ENCODE assay signal across 8 mouse cellular contexts in the genomic region with DNA sequence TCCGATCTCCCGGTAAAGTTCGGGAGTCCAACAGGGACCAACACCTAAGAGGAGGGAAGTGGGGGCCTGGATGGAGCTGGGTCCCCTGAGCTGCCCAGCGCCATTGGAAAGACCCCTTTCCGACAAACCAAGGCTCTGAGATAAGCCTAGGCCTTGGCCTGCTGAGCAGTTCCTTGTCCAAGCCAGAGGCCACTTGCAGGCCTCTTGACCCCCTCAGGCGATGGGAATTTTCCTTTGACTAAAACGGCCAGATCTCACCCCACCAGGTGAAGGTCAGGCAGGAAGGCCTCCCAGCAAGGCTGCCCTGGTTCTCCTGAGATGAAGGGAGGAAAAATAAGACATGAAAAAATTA. TPM values are rescaled to one million over a fixed set of nuclear protein-coding genes. Genes with fewer than 3 reads are reported as not detected.
A peak's percentile ranks its signal among the peaks of the same experiment; 100 is the strongest.
DNase-seq lines count a peak whose midpoint lies in the region; ATAC-seq and TF ChIP-seq lines count a peak whose summit lies in the region.

No protein-coding gene starts in this region.

- peak overlapping the region; percentile 99 for H3K9ac ChIP-seq in heart, postnatal 0 days (replicated peaks; ENCODE audit: low read depth, low read length)
- peak overlapping the region; percentile 97 for H3K9ac ChIP-seq in hindbrain, postnatal 0 days (replicated peaks; ENCODE audit: low read length)
- H3K9ac ChIP-seq in midbrain, embryonic 15.5 days = peak overlapping the region; percentile 85

- no peak for ATAC-seq in heart, postnatal 0 days (ENCODE audit: insufficient read depth, low read depth)
- ATAC-seq in hindbrain, postnatal 0 days = no peak
- ATAC-seq in midbrain, embryonic 15.5 days (replicated peaks) = peak; percentile 3; the same call in 1 of the 2 replicates
- ATAC-seq in granulocyte monocyte progenitor cell, adult 5-6 weeks (replicated peaks; ENCODE audit: poor library complexity, severe bottlenecking) = no peak

- no peak for TF ChIP-seq CTCF in heart, postnatal 0 days (IDR thresholded peaks at IDR 0.05; ENCODE audit: low read depth)
- TF ChIP-seq CTCF in cortical plate, adult 2 months (IDR thresholded peaks at IDR 0.05; ENCODE audit: extremely low read depth, insufficient read depth, low read length) = no peak
- no peak for TF ChIP-seq CTCF in hindbrain, postnatal 0 days (IDR thresholded peaks at IDR 0.05; ENCODE audit: low read depth)

- 4% methylated on average over 7 of the region's 7 CpGs for WGBS in heart, postnatal 0 days
- WGBS in hindbrain, postnatal 0 days = 1% methylated on average over 7 of the region's 7 CpGs
- WGBS in midbrain, embryonic 15.5 days = 3% methylated on average over 7 of the region's 7 CpGs

- no peak for TF ChIP-seq EP300 in heart, postnatal 0 days (IDR thresholded peaks at IDR 0.05; ENCODE audit: low read depth)

- peak overlapping the region; percentile 99 for H3K27ac ChIP-seq in heart, postnatal 0 days (ENCODE audit: low read depth)
- peak overlapping the region; percentile 100 for H3K27ac ChIP-seq in cortical plate, adult 2 months (ENCODE audit: insufficient read depth, low read length)
- H3K27ac ChIP-seq in hindbrain, postnatal 0 days = peak overlapping the region; percentile 94
- H3K27ac ChIP-seq in midbrain, embryonic 15.5 days = peak overlapping the region; percentile 90

- H3K36me3 ChIP-seq in heart, postnatal 0 days (replicated peaks; ENCODE audit: control insufficient read depth, insufficient read depth, low read length) = no peaks in the 10 kb centered on the region
- no peaks in the 10 kb centered on the region for H3K36me3 ChIP-seq in hindbrain, postnatal 0 days (ENCODE audit: insufficient read depth, low read length)
- H3K36me3 ChIP-seq in midbrain, embryonic 15.5 days (replicated peaks) = no peaks in the 10 kb centered on the region

- peak overlapping the region; percentile 95 for H3K4me2 ChIP-seq in heart, postnatal 0 days (ENCODE audit: low read depth, low read length)
- H3K4me2 ChIP-seq in hindbrain, postnatal 0 days (ENCODE audit: low read depth, low read length) = peak overlapping the region; percentile 96
- peak overlapping the region; percentile 81 for H3K4me2 ChIP-seq in midbrain, embryonic 15.5 days

- DNase-seq in heart, postnatal 0 days (ENCODE audit: low spot score) = no peak
- DNase-seq in heart, postnatal 36 days = no peak
- peak; percentile 15 for DNase-seq in hindbrain, postnatal 0 days (ENCODE audit: low spot score)
- DNase-seq in thymus, postnatal 10 days (ENCODE audit: low spot score in 2 of 2) = no peak
- no peak for DNase-seq in spleen, adult 18-20 months

- peak overlapping the region; percentile 95 for H3K4me3 ChIP-seq in heart, postnatal 0 days (ENCODE audit: low read depth, low read length)
- peak overlapping the region; percentile 96 for H3K4me3 ChIP-seq in cortical plate, adult 2 months (ENCODE audit: insufficient read depth, low read length)
- peak overlapping the region; percentile 87 for H3K4me3 ChIP-seq in hindbrain, postnatal 0 days (ENCODE audit: low read length)
- H3K4me3 ChIP-seq in midbrain, embryonic 15.5 days = peak overlapping the region; percentile 87

- intact Hi-C loops in heart, postnatal 36 days (cut with DNase I) = loop anchor here (2.0 kb wide), 1 partner anchor 381 kb away; no protein-coding TSS in a partner anchor

- H3K27me3 ChIP-seq in heart, postnatal 0 days (ENCODE audit: control insufficient read depth, insufficient read depth, low read length) = no peaks in the 10 kb centered on the region
- H3K27me3 ChIP-seq in hindbrain, postnatal 0 days (ENCODE audit: insufficient read depth, low read length) = no peaks in the 10 kb centered on the region
- no peaks in the 10 kb centered on the region for H3K27me3 ChIP-seq in midbrain, embryonic 15.5 days (replicated peaks)

- H3K9me3 ChIP-seq in heart, postnatal 0 days (replicated peaks; ENCODE audit: control insufficient read depth, low read length) = no peaks in the 10 kb centered on the region
- no peaks in the 10 kb centered on the region for H3K9me3 ChIP-seq in hindbrain, postnatal 0 days (ENCODE audit: low read length)
- no peaks in the 10 kb centered on the region for H3K9me3 ChIP-seq in midbrain, embryonic 15.5 days

- no peak for TF ChIP-seq POLR2A in cortical plate, adult 2 months (IDR thresholded peaks at IDR 0.05; ENCODE audit: extremely low read depth, insufficient read depth, low read length)

- peaks cover 26% of the 10 kb centered on the region for H3K4me1 ChIP-seq in heart, postnatal 0 days (ENCODE audit: control insufficient read depth, insufficient read depth)
- peaks cover 2% of the 10 kb centered on the region; the same call in 1 of the 2 replicates for H3K4me1 ChIP-seq in cortical plate, adult 2 months (ENCODE audit: control insufficient read depth, insufficient read depth, low read length)
- peaks cover 11% of the 10 kb centered on the region for H3K4me1 ChIP-seq in hindbrain, postnatal 0 days (ENCODE audit: insufficient read depth, low read length)
- peaks cover 50% of the 10 kb centered on the region for H3K4me1 ChIP-seq in midbrain, embryonic 15.5 days

RNA-seq across cellular contexts. Expression of a gene that starts 1.0 kb away (rescaled TPM):
- 33.6 and 36.8 TPM in 2 replicates for total RNA-seq in heart, postnatal 0 days (2014; rRNA removed; ENCODE audit: low replicate concordance)
- 1.4 and 1.7 TPM in 2 replicates for polyA plus RNA-seq in heart, postnatal 0 days (2015; fragmentation: Nextera tagmentation; extraction: Ambion mirVana)
- total RNA-seq in heart, postnatal 36 days (2021) = 10 to 100 TPM; 24.6 to 36.3 TPM
- polyA plus RNA-seq in cortical plate, adult 2 months (2012; rRNA removed) = 39.2 and 43.7 TPM in 2 replicates
- 22.7 and 23.3 TPM in 2 replicates for total RNA-seq in hindbrain, postnatal 0 days (2014; rRNA removed)
- 3.0 and 3.1 TPM in 2 replicates for polyA plus RNA-seq in hindbrain, postnatal 0 days (2015; fragmentation: Nextera tagmentation; extraction: Ambion mirVana)
- polyA plus RNA-seq in midbrain, embryonic 15.5 days (2015; fragmentation: Nextera tagmentation; extraction: Ambion mirVana) = 5.0 and 6.4 TPM in 2 replicates
- total RNA-seq in granulocyte monocyte progenitor cell, adult 5-6 weeks (2014; fragmentation: Nextera tagmentation) = 0.53 TPM in 1 of 2 replicates, not detected in the other
- total RNA-seq in granulocyte monocyte progenitor cell, adult 5-6 weeks (2017) = under 0.01 and 0.13 TPM in 2 replicates

Comparison
In these comparisons a context has a peak if more than half of its experiments do, and no peak if none do; other contexts are left out.
1. RNA of a gene that starts 1.0 kb away (total RNA-seq): 33.6 to 36.8 TPM in heart, postnatal 0 days, 24.6 to 36.3 TPM in heart, postnatal 36 days and 22.7 to 23.3 TPM in hindbrain, postnatal 0 days; under 0.01 to 0.53 TPM in granulocyte monocyte progenitor cell, adult 5-6 weeks; every median in the first group is over 10 times any median in the second.
2. Peak in every context shown above with its lines, with median percentiles within 50 percentile points of each other: H3K27ac ChIP-seq, H3K4me2 ChIP-seq, H3K4me3 ChIP-seq and H3K9ac ChIP-seq.